Mouse (Mus musculus) cortical plate, adult 2 months (tissue): ENCODE data around the gene Pikfyve.

Experiments used
- CTCF ChIP-seq: fragments of 200-500 bp; IDR thresholded peaks from 2 replicates; pipeline ENCODE4 v1.5.1; 2011; ENCODE audit warnings: mild to moderate bottlenecking, control low read depth, low read length; ENCODE audit not compliant: insufficient read depth; ENCODE audit errors: extremely low read depth
- POLR2A ChIP-seq: fragments of 200-500 bp; IDR thresholded peaks from 2 replicates; pipeline ENCODE4 v1.6.1; 2011; ENCODE audit warnings: mild to moderate bottlenecking, low read length, control low read depth; ENCODE audit not compliant: insufficient read depth; ENCODE audit errors: extremely low read depth

DNA sequence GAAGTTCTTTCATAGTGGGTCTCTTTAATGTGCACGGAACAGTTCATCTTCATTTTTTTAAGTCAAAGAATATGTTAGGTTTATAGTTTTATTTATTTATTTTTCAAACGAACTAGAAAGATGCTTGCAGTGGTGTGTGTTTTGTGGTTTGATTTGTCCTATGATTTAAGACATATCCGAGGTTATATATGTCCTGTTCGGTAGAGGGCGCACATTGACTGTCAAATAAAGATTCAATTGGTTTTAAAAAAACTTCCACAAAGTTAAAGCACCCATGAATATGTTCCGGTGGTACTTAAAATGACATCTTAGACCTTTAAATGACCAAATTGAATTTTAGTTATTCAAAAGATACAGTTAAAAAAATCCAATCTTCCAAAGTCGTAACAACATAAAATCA lies 125.6 kb downstream of the Pikfyve start:
- TF ChIP-seq CTCF (no peak), POLR2A (no peak)
